Mouse (Mus musculus) skeletal muscle tissue, postnatal 0 days (tissue): Measurements from ENCODE around the gene Psma1. TPM values are rescaled to one million over a fixed set of nuclear protein-coding genes. Genes with fewer than 3 reads are reported as not detected.

ENCODE experiments used
- polyA plus RNA-seq: library from polyadenylated mRNA; unstranded; fragments of >200 nt; fragmentation: Nextera tagmentation; extraction: Ambion mirVana; gene quantifications from 2 replicates; pipeline ENCODE4 v1.2.1, GENCODE M21; 2015

Gene Psma1
- polyA plus RNA-seq, result 227 and 243 TPM in 2 replicates

DNA sequence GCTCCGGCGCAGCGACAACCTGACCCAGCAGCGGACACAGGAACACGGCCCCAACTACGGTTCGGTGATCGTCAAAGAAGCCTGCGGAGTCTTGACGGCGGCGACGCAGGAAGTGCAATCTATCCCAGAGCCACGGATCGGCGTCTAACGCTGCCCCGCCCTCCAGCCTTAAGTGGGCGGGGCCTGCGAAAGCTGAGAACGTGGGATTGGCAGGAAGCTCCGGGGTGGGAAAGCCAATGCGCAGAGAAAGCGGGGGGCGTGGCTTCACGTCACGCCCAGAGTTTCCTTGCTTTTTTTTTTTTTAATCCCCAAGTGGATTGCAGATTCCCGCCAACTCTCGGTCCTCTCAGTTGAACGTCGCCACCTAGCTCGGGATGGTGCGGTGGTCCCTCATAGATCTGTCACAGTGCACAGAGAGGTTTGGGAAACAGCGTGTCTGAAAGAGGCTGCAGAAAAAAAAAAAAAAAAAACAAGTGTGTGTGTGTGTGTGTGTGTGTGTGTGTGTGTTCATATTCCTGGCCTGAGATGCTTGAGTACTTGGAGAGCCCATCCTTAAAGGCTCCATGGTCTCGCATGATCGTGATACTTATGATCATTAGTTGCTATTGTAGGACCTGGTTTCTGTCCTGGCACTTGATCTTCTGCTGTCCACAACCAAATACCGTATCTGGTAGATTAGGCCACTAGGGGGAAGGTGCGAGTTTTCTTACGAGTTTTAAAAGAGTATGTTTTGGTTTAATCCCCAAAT, at the start of gene Psma1:
Psma1 (minus strand) TSS at position 114 of the 748 bp plus-strand sequence.

DNA sequence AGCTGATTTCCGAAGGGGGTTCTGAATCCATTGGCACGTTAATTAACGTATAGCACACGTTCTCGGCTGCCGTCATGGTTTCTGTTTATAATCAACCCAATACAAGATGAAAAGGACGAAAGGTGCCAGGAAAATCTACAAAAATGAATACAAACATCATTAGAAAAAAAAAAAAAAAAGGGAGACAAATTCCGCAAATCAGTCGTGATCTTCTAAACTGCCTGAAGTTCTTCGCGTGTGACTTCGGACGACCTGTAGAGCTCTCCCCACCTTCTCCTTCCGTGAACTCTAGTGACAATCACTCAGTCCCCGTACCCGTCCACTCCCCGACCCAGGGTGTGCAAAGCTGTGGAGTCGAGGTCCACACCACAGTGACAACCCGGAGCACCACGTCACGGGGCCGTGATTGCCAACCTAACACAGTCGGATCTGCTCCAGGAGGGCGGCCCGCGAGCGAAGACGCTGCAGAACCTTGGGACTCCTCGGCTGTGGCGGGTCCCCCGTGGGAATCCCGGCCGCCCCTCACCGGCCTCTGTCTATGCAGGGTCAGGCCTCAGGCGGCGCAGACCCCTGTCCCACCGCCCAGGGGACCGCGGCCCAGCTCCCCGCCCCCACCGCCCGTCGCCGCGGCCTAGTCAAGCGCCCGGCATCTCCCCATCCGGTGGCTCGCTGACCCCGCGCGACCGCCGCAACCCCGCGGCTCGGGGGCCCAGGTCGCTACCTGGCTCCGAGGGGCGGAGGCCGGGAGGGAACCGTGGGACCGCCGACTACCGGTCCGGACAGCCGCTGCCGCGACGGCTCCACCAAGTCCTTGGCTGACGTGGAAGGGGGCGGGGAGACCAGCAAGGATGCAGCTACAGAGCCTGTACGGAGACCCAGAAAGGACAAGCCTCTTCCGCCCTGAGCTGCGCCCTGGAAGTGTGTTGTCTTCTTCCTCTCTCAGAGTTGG, 21.8 kb downstream of the Psma1 start, which contains the start of gene Copb1:
Copb1 (minus strand) TSS at position 827 of the 949 bp plus-strand sequence.

Other genes with a start within 250 kb of the Psma1 start
- gene Rras2, start 158.3 kb downstream of the Psma1 start, polyA plus RNA-seq, result 25.0 and 30.3 TPM in 2 replicates
- gene Copb1, start 21.4 kb downstream of the Psma1 start, polyA plus RNA-seq, result 47.8 and 54.1 TPM in 2 replicates
- gene Pde3b, start 139.2 kb upstream of the Psma1 start, polyA plus RNA-seq, result 1.6 and 4.2 TPM in 2 replicates